Mouse (Mus musculus): ENCODE measurements around the gene Marco. TPM values are rescaled to one million over a fixed set of nuclear protein-coding genes. Genes with fewer than 3 reads are reported as not detected.

Marco gene
- polyA plus RNA-seq, 1 experiment from 2014 or later = not detected

- Histone ChIP-seq H3K36me3 (ENCODE audit: poor library complexity, severe bottlenecking) (no peaks in the 10 kb centered on the region), H3K4me3 (no peak overlapping the region), H3K4me1 (peaks cover under 1% of the 10 kb centered on the region; the same call in 1 of the 2 replicates), H3K27me3 (no peaks in the 10 kb centered on the region), H3K4me2 (no peak overlapping the region), H3K9me3 (replicated peaks) (no peaks in the 10 kb centered on the region), H3K27ac (no peak overlapping the region), H3K9ac (no peak overlapping the region)
- no peak for ATAC-seq
- 85% methylated on average over 5 of the region's 5 CpGs for WGBS
Observed at GRCm38 (mm10) chr1:120430171-120430570, 74.7 kb downstream of the Marco start.

GRCm38 (mm10) chr1:120425587-120425986 is 79.2 kb downstream of the Marco start:
- Histone ChIP-seq H3K4me2 (no peak overlapping the region), H3K4me1 (peaks cover 17% of the 10 kb centered on the region; the same call in 1 of the 2 replicates), H3K9me3 (replicated peaks) (no peaks in the 10 kb centered on the region), H3K36me3 (ENCODE audit: poor library complexity, severe bottlenecking) (no peaks in the 10 kb centered on the region), H3K4me3 (no peak overlapping the region), H3K9ac (no peak overlapping the region), H3K27me3 (no peaks in the 10 kb centered on the region), H3K27ac (no peak overlapping the region)
- 81% methylated on average over 8 of the region's 8 CpGs for WGBS
- ATAC-seq = no peak

Other genes with a start within 250 kb of the Marco start
- 1.3 TPM in 2 replicates for gene Steap3, start 232.3 kb downstream of the Marco start, polyA plus RNA-seq (2015; fragmentation: Nextera tagmentation; extraction: Ambion mirVana)
- 0.18 and 0.25 TPM in 2 replicates for gene C1ql2, start 164.4 kb downstream of the Marco start, polyA plus RNA-seq (2015; fragmentation: Nextera tagmentation; extraction: Ambion mirVana)
- gene En1, start 97.4 kb upstream of the Marco start, polyA plus RNA-seq (2015; fragmentation: Nextera tagmentation; extraction: Ambion mirVana) = 0.13 TPM in 1 of 2 replicates, not detected in the other